8 mouse cellular contexts compared by ENCODE assay signal in genomic region chr14:19751025-19751771, GRCm38 (mm10). TPM values are rescaled to one million over a fixed set of nuclear protein-coding genes. Genes with fewer than 3 reads are reported as not detected.
A peak's percentile ranks its signal among the peaks of the same experiment; 100 is the strongest.
DNase-seq lines count a peak whose midpoint lies in the region; ATAC-seq lines count a peak whose summit lies in the region.

Gene Nid2, plus strand, starts transcription at chr14:19751265.

- H3K27me3 ChIP-seq in hindbrain, embryonic 14.5 days (ENCODE audit: control insufficient read depth, insufficient read depth, low read length), result peaks cover 36% of the 10 kb centered on the region

- DNase-seq in MN1 (ENCODE audit: low spot score), result peak; percentile 76
- peak; percentile 21 to 57 for DNase-seq in cerebellum, postnatal 25 days
- peak; percentile 86 for DNase-seq in gastrocnemius, adult 18-20 months (ENCODE audit: low spot score)
- DNase-seq in hindbrain, embryonic 14.5 days (ENCODE audit: low spot score), result peak; percentile 88
- peak; percentile 24 for DNase-seq in left cerebral cortex, adult 11 months (ENCODE audit: low spot score)
- peak; percentile 91 for DNase-seq in lung, postnatal 36 days
- peak; percentile 93 for DNase-seq in retina, postnatal 1 day
- DNase-seq in urinary bladder, adult 18-20 months (ENCODE audit: low spot score in 2 of 2), result peak; percentile 67 to 80

- H3K9ac ChIP-seq in hindbrain, embryonic 14.5 days, result peak within 1 kb of the TSS; percentile 40; the same call in 1 of the 2 replicates

- no peak within 1 kb of the TSS for H3K27ac ChIP-seq in hindbrain, embryonic 14.5 days

- no peaks in the 10 kb centered on the region for H3K36me3 ChIP-seq in hindbrain, embryonic 14.5 days (replicated peaks; ENCODE audit: control insufficient read depth, insufficient read depth)

- H3K4me3 ChIP-seq in hindbrain, embryonic 14.5 days (replicated peaks; ENCODE audit: low read length), result peak within 1 kb of the TSS; percentile 51

- peak; percentile 95 for ATAC-seq in hindbrain, embryonic 14.5 days (ENCODE audit: low FRiP score)

- H3K4me2 ChIP-seq in hindbrain, embryonic 14.5 days (replicated peaks), result peak within 1 kb of the TSS; percentile 89

- WGBS in hindbrain, embryonic 14.5 days, result 0% methylated on average over 45 of the region's 45 CpGs

- H3K9me3 ChIP-seq in hindbrain, embryonic 14.5 days (ENCODE audit: control insufficient read depth, low read length), result no peaks in the 10 kb centered on the region

- H3K4me1 ChIP-seq in hindbrain, embryonic 14.5 days (replicated peaks; ENCODE audit: control insufficient read depth, insufficient read depth, low read length), result peaks cover 10% of the 10 kb centered on the region

RNA-seq across cellular contexts. Expression of gene Nid2, which starts in this region (rescaled TPM):
- 1 to 10 TPM; 5.5 to 7.1 TPM for total RNA-seq in gastrocnemius, adult 18-20 months (2021)
- 46.3 and 48.7 TPM in 2 replicates for polyA plus RNA-seq in hindbrain, embryonic 14.5 days (2014; fragmentation: Nextera tagmentation; extraction: Ambion mirVana)

Comparison
In these comparisons a context has a peak if more than half of its experiments do, and no peak if none do; other contexts are left out.
1. DNase-seq: peak in every context shown above with its lines; median percentile 93 in retina, postnatal 1 day; 91 in lung, postnatal 36 days; 88 in hindbrain, embryonic 14.5 days; 86 in gastrocnemius, adult 18-20 months; 76 in MN1; 74 in urinary bladder, adult 18-20 months; 39 in cerebellum, postnatal 25 days; 24 in left cerebral cortex, adult 11 months.